Comparison of ENCODE assay signal across 27 mouse cellular contexts in the genomic region with DNA sequence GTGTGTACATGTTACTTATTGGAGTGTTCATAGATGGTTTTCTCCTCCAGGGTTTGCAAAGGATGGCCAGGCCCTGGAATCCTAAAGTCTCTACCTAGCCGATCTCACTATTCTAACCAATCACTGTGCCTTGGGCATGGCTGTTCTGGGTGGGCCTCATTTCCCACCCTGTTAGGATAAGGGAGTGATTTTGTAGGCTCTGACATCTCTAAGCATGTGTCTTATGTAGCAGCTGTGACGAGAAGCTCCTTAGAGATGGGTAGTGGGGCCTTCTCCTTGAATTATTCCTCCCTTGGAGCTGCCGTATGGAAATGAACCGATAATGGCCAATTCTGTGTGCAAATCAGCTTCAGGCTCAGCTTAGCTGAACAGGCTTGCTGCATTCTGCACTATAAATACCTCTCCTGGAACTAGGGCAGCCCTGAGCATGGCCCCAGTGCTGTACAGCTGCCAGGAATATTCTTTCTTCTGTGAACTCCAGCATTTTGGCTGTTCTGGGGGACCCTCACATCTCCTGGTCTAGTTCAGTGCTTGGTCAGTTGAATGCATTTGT.
A peak's percentile ranks its signal among the peaks of the same experiment; 100 is the strongest.
DNase-seq lines count a peak whose midpoint lies in the region; ATAC-seq and TF ChIP-seq lines count a peak whose summit lies in the region.
"Had no signal": no experiment of that assay in that cellular context is flagged by ENCODE, and none has a peak within 500 bp of the region (broad histone marks: within the 10 kb centered on the region; RNA-seq: fewer than 3 reads in every experiment).

No protein-coding gene starts in this region.

- no peak overlapping the region for H3K4me3 ChIP-seq in hindbrain, postnatal 0 days (ENCODE audit: low read length)
- H3K4me3 ChIP-seq in hindbrain, embryonic 12.5 days: no peak overlapping the region
- H3K4me3 ChIP-seq: embryonic facial prominence, embryonic 12.5 days; forebrain, embryonic 13.5 days; left cerebral cortex, adult 2 months; limb, embryonic 12.5 days; liver, embryonic 15.5 days; midbrain, embryonic 15.5 days had no signal

- no peaks in the 10 kb centered on the region for H3K36me3 ChIP-seq in hindbrain, postnatal 0 days (ENCODE audit: insufficient read depth, low read length)
- no peaks in the 10 kb centered on the region for H3K36me3 ChIP-seq in hindbrain, embryonic 12.5 days
- H3K36me3 ChIP-seq: embryonic facial prominence, embryonic 12.5 days; limb, embryonic 12.5 days; liver, embryonic 15.5 days; midbrain, embryonic 15.5 days had no signal

- no peak overlapping the region for H3K27ac ChIP-seq in hindbrain, postnatal 0 days
- H3K27ac ChIP-seq in hindbrain, embryonic 12.5 days: no peak overlapping the region
- H3K27ac ChIP-seq: embryonic facial prominence, embryonic 12.5 days; forebrain, embryonic 13.5 days; left cerebral cortex, adult 2 months; limb, embryonic 12.5 days; liver, embryonic 15.5 days; midbrain, embryonic 15.5 days; stomach, postnatal 0 days had no signal

- no peaks in the 10 kb centered on the region for H3K9me3 ChIP-seq in hindbrain, postnatal 0 days (ENCODE audit: low read length)
- no peaks in the 10 kb centered on the region for H3K9me3 ChIP-seq in hindbrain, embryonic 12.5 days (replicated peaks)
- H3K9me3 ChIP-seq: embryonic facial prominence, embryonic 12.5 days; forebrain, embryonic 13.5 days; limb, embryonic 12.5 days; liver, embryonic 15.5 days; midbrain, embryonic 15.5 days had no signal

- DNase-seq in frontal cortex, postnatal 25 days (ENCODE audit: low spot score in 2 of 2): no peak
- no peak for DNase-seq in hindbrain, postnatal 0 days (ENCODE audit: low spot score)
- peak; percentile 16 for DNase-seq in ZHBTc4 (ENCODE audit: low read depth, low spot score)
- DNase-seq in brain, embryonic 14.5 days (ENCODE audit: low read depth): peak; percentile 53
- DNase-seq: adrenal gland, adult 2 months; cerebellum, adult 11 months; cerebellum, adult 9-10 months; cerebellum, postnatal 36 days; gastrocnemius, postnatal 10 days; kidney, adult 9 months; kidney, postnatal 10 days; lung, embryonic 14.5 days; lung, postnatal 14 days; thymus, adult 18-20 months; thymus, postnatal 25 days had no signal

- 56% methylated on average over 4 of the region's 4 CpGs for WGBS in hindbrain, postnatal 0 days
- WGBS in hindbrain, embryonic 12.5 days: 75% methylated on average over 4 of the region's 4 CpGs

- no peak overlapping the region for H3K4me2 ChIP-seq in hindbrain, postnatal 0 days (ENCODE audit: low read depth, low read length)
- H3K4me2 ChIP-seq in hindbrain, embryonic 12.5 days (replicated peaks): no peak overlapping the region
- H3K4me2 ChIP-seq: embryonic facial prominence, embryonic 12.5 days; forebrain, embryonic 13.5 days; limb, embryonic 12.5 days; liver, embryonic 15.5 days; lung, embryonic 14.5 days; midbrain, embryonic 15.5 days had no signal

- no peak for TF ChIP-seq POLR2A in brain, embryonic 14.5 days (IDR thresholded peaks at IDR 0.05; ENCODE audit: borderline replicate concordance, extremely low read depth, insufficient read depth, insufficient read length, poor library complexity, severe bottlenecking)

- peak; percentile 56 for ATAC-seq in frontal cortex, adult (ENCODE audit: low TSS enrichment)
- peak; percentile 28; the same call in 1 of the 2 replicates for ATAC-seq in hindbrain, postnatal 0 days
- no peak for ATAC-seq in hindbrain, embryonic 12.5 days (ENCODE audit: low FRiP score)
- ATAC-seq in erythroid progenitor cell, adult 5-6 weeks (replicated peaks; ENCODE audit: low FRiP score, poor library complexity, severe bottlenecking): no peak
- ATAC-seq: CD4-positive, CD25-positive, alpha-beta regulatory T cell, adult 4 months; forebrain, embryonic 13.5 days; intestine, postnatal 0 days; midbrain, embryonic 15.5 days had no signal

- no peaks in the 10 kb centered on the region for H3K27me3 ChIP-seq in hindbrain, postnatal 0 days (ENCODE audit: insufficient read depth, low read length)
- H3K27me3 ChIP-seq in hindbrain, embryonic 12.5 days: no peaks in the 10 kb centered on the region
- H3K27me3 ChIP-seq: embryonic facial prominence, embryonic 12.5 days; limb, embryonic 12.5 days; liver, embryonic 15.5 days; midbrain, embryonic 15.5 days had no signal

- no peak for TF ChIP-seq CTCF in hindbrain, postnatal 0 days (IDR thresholded peaks at IDR 0.05; ENCODE audit: low read depth)
- TF ChIP-seq CTCF in brain, embryonic 14.5 days (IDR thresholded peaks at IDR 0.05; ENCODE audit: borderline replicate concordance, extremely low read depth, insufficient read depth, insufficient read length): no peak

- 0 out of 2 replicates have a peak, but pooled peaks cover 2% of the 10 kb centered on the region for H3K4me1 ChIP-seq in hindbrain, postnatal 0 days (ENCODE audit: insufficient read depth, low read length)
- H3K4me1 ChIP-seq in hindbrain, embryonic 12.5 days: 0 out of 2 replicates have a peak, but pooled peaks cover 8% of the 10 kb centered on the region
- H3K4me1 ChIP-seq: embryonic facial prominence, embryonic 12.5 days; limb, embryonic 12.5 days; liver, embryonic 15.5 days had no signal

- H3K9ac ChIP-seq in hindbrain, postnatal 0 days (replicated peaks; ENCODE audit: low read length): no peak overlapping the region
- H3K9ac ChIP-seq in hindbrain, embryonic 12.5 days: no peak overlapping the region
- H3K9ac ChIP-seq: embryonic facial prominence, embryonic 12.5 days; forebrain, embryonic 13.5 days; limb, embryonic 12.5 days; liver, embryonic 15.5 days; lung, embryonic 14.5 days; midbrain, embryonic 15.5 days had no signal

Comparison
In these comparisons a context has a peak if more than half of its experiments do, and no peak if none do; other contexts are left out.
1. ATAC-seq: peak in frontal cortex, adult (single experiment) and hindbrain, postnatal 0 days (single experiment); none in hindbrain, embryonic 12.5 days (single experiment) and erythroid progenitor cell, adult 5-6 weeks (single experiment).
2. DNase-seq: peak in ZHBTc4 (single experiment) and brain, embryonic 14.5 days (single experiment); none in frontal cortex, postnatal 25 days (0 of 2) and hindbrain, postnatal 0 days (single experiment).